Mouse (Mus musculus) brain, adult 2 months (tissue): ENCODE measurements around the gene Kcnk10.

Source experiments
- DNase-seq: peaks from one replicate; pipeline ENCODE4 v3.0.0; 2011; ENCODE audit warnings: low read depth, low spot score

Kcnk10 gene

GRCm38 (mm10) chr12:98571896-98572680 is 6.0 kb downstream of the Kcnk10 start:
- DNase-seq, result peak; percentile 85

- no peak for DNase-seq
Observed at GRCm38 (mm10) chr12:98569380-98569779, 8.7 kb downstream of the Kcnk10 start.

GRCm38 (mm10) chr12:98567877-98568276 is 10.2 kb downstream of the Kcnk10 start:
- peak; percentile 40 for DNase-seq

- no peak for DNase-seq
Observed at GRCm38 (mm10) chr12:98564383-98564782, 13.7 kb downstream of the Kcnk10 start.

- no peak for DNase-seq
Observed at GRCm38 (mm10) chr12:98563261-98563660, 14.8 kb downstream of the Kcnk10 start.

GRCm38 (mm10) chr12:98562341-98562977 is 15.7 kb downstream of the Kcnk10 start:
- no peak for DNase-seq

GRCm38 (mm10) chr12:98560038-98560437 is 18.1 kb downstream of the Kcnk10 start:
- DNase-seq, result no peak

- peak; percentile 55 for DNase-seq
Observed at GRCm38 (mm10) chr12:98557013-98557677, 21.0 kb downstream of the Kcnk10 start.

- DNase-seq, result peak; percentile 94
Observed at GRCm38 (mm10) chr12:98549981-98550380, 28.1 kb downstream of the Kcnk10 start.

GRCm38 (mm10) chr12:98548141-98548540 is 30.0 kb downstream of the Kcnk10 start:
- DNase-seq, result peak; percentile 91

- DNase-seq, result peak; percentile 89
Observed at GRCm38 (mm10) chr12:98545875-98546274, 32.2 kb downstream of the Kcnk10 start.

GRCm38 (mm10) chr12:98545251-98545560 is 32.9 kb downstream of the Kcnk10 start:
- peak; percentile 91 for DNase-seq

- DNase-seq, result peak; percentile 61
Observed at GRCm38 (mm10) chr12:98544545-98545250, 33.4 kb downstream of the Kcnk10 start.

GRCm38 (mm10) chr12:98536760-98537159 is 41.4 kb downstream of the Kcnk10 start:
- peak; percentile 44 for DNase-seq

GRCm38 (mm10) chr12:98536036-98536435 is 42.1 kb downstream of the Kcnk10 start:
- peak; percentile 92 for DNase-seq

- peak; percentile 90 for DNase-seq
Observed at GRCm38 (mm10) chr12:98535494-98535901, 42.6 kb downstream of the Kcnk10 start.

GRCm38 (mm10) chr12:98528635-98529034 is 49.5 kb downstream of the Kcnk10 start:
- DNase-seq, result no peak

- peak; percentile 58 for DNase-seq
Observed at GRCm38 (mm10) chr12:98525361-98525760, 52.7 kb downstream of the Kcnk10 start.

GRCm38 (mm10) chr12:98524331-98525311 is 53.5 kb downstream of the Kcnk10 start:
- DNase-seq, result peak; percentile 72

GRCm38 (mm10) chr12:98521311-98521710 is 56.8 kb downstream of the Kcnk10 start:
- no peak for DNase-seq

- DNase-seq, result no peak
Observed at GRCm38 (mm10) chr12:98520568-98520931, 57.6 kb downstream of the Kcnk10 start.
